Mouse (Mus musculus) adrenal gland, postnatal 4 days (tissue): Measurements from ENCODE around the gene Vsx2. TPM values are rescaled to one million over a fixed set of nuclear protein-coding genes. Genes with fewer than 3 reads are reported as not detected.
A peak's percentile ranks its signal among the peaks of the same experiment; 100 is the strongest.

Experiments
- DNase-seq, 2 experiments: peaks; one replicate each; pipeline ENCODE4 v3.0.0; 2021 to 2022; ENCODE audit warnings: low spot score in 2 of 2, mixed read lengths in 2 of 2
- total RNA-seq, 2 experiments: library from RNA; stranded (reverse); gene quantifications; 2 replicates each; pipeline ENCODE4 v1.2.3; 2021

The Vsx2 gene
- total RNA-seq, 2 experiments from 2014 or later, result not detected

- DNase-seq, result no peak
Observed at GRCm38 (mm10) chr12:84571466-84572340, 2.1 kb downstream of the Vsx2 start.

- DNase-seq, result no peak
Observed at GRCm38 (mm10) chr12:84572341-84572720, 2.8 kb downstream of the Vsx2 start.

- DNase-seq, result no peak
Observed at GRCm38 (mm10) chr12:84573094-84573493, 3.5 kb downstream of the Vsx2 start.

GRCm38 (mm10) chr12:84577768-84578439 lies 8.3 kb downstream of the Vsx2 start:
- DNase-seq, result no peak

- DNase-seq, result no peak
Observed at GRCm38 (mm10) chr12:84578440-84578770, 8.8 kb downstream of the Vsx2 start.

- DNase-seq, result no peak
Observed at GRCm38 (mm10) chr12:84581285-84581684, 11.7 kb downstream of the Vsx2 start.

GRCm38 (mm10) chr12:84589825-84590761 lies 20.5 kb downstream of the Vsx2 start:
- DNase-seq, result peak; percentile 92 to 94

- DNase-seq, result no peak
Observed at GRCm38 (mm10) chr12:84598324-84598723, 28.8 kb downstream of the Vsx2 start.

- DNase-seq, result no peak
Observed at GRCm38 (mm10) chr12:84604001-84604400, 34.4 kb downstream of the Vsx2 start.

- DNase-seq, result no peak
Observed at GRCm38 (mm10) chr12:84605860-84606259, 36.3 kb downstream of the Vsx2 start.

GRCm38 (mm10) chr12:84611718-84612117 lies 42.2 kb downstream of the Vsx2 start:
- DNase-seq, result no peak

- no peak for DNase-seq
Observed at GRCm38 (mm10) chr12:84612518-84612917, 43.0 kb downstream of the Vsx2 start.

GRCm38 (mm10) chr12:84614001-84614400 lies 44.4 kb downstream of the Vsx2 start:
- no peak for DNase-seq

- DNase-seq, result no peak
Observed at GRCm38 (mm10) chr12:84614524-84614923, 45.0 kb downstream of the Vsx2 start.

- peak; percentile 67 to 83 for DNase-seq
Observed at GRCm38 (mm10) chr12:84616977-84617630, 47.5 kb downstream of the Vsx2 start, which contains the start of gene Abcd4. Abcd4 (minus strand) TSS chr12:84617413.

GRCm38 (mm10) chr12:84617663-84618062 lies 48.1 kb downstream of the Vsx2 start:
- DNase-seq, result no peak

GRCm38 (mm10) chr12:84620975-84621374 lies 51.4 kb downstream of the Vsx2 start:
- DNase-seq, result no peak

- no peak for DNase-seq
Observed at GRCm38 (mm10) chr12:84624601-84625000, 55.0 kb downstream of the Vsx2 start.

GRCm38 (mm10) chr12:84625116-84625515 lies 55.6 kb downstream of the Vsx2 start:
- no peak for DNase-seq

- no peak for DNase-seq
Observed at GRCm38 (mm10) chr12:84631867-84632266, 62.3 kb downstream of the Vsx2 start.

GRCm38 (mm10) chr12:84640253-84640652 lies 70.7 kb downstream of the Vsx2 start:
- DNase-seq, result no peak
